Mouse (Mus musculus) liver, adult 2 months (tissue): ENCODE measurements at regions not wholly inside any gene's neighbourhood (a gene's known extent, or its start where the extent isn't known, plus 50 kb on each side); places are given as distances from the start of the nearest gene placed in this dataset.

Experiments used
- CTCF ChIP-seq: fragments of 200-500 bp; IDR thresholded peaks from 2 replicates; pipeline ENCODE4 v1.5.1; 2011; ENCODE audit warnings: low read depth, low read length, control low read depth
- POLR2A ChIP-seq: fragments of 200-500 bp; IDR thresholded peaks from 2 replicates; pipeline ENCODE4 v1.6.1; 2011; ENCODE audit warnings: low read length, control low read depth; ENCODE audit not compliant: insufficient read depth; ENCODE audit errors: extremely low read depth

DNA sequence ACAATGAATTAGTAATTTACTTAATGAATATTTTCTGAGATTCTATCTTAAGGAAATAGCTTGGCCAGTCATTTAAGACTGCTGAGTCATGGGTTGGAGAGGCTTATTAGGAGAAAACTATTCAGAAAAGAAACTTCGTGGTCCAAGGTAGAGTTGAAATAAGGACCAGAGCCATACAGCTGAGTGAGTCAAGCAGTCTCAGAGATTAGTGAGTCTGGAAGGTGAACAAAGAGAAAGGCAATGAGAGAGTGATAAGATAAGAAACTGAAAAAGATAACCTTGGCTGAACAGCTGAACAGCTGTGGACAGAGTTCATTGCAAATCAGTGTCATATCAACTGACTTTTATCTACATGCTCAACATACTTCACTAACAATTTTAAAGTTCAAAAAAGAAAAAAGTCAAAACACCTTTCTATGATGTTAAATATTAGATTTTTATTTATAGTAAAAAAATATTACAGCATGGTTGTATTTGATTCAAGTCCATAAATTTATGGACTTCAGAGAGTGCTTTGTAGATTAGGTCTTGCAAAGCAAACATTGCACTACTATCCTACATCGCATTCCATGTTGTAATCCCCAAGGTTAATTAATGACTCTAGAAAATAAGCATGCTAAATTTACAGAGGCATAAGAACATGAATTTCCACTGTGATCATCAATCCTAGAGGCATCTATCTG is 909.3 kb upstream of the Gm5150 start:
- TF ChIP-seq CTCF (no peak), POLR2A (no peak)
